Mouse (Mus musculus): ENCODE data around the gene Gm49425.

DNA sequence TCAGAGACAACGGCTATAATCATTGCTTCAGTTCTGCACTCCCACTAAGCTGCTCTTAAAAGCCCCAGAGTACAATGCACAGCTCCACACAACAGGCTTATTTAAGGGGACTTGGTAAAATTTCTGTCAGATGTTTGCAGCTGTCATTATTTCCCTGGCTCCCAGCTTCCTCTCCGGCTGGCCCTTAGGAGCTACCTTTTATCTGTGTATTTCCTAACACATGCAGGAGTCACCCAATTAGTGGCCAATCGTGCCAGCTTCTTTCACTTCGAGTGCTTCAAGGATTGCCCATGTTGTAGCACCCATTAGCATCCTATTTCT lies 21.5 kb upstream of the Gm49425 start:
- TF ChIP-seq POLR2A (IDR thresholded peaks at IDR 0.05; ENCODE audit: insufficient read depth, low read depth, low read length), result no peak
- no peak for TF ChIP-seq CTCF (IDR thresholded peaks at IDR 0.05; ENCODE audit: insufficient read depth, low read depth, low read length)

Data from olfactory bulb, adult 2 months (tissue).